Mouse (Mus musculus) megakaryocyte, embryonic 14.5 days (primary cell): ENCODE results near the gene Pp2d1. TPM values are rescaled to one million over a fixed set of nuclear protein-coding genes. Genes with fewer than 3 reads are reported as not detected.

Experiments
- H3K27me3 ChIP-seq: replicated peaks from 2 replicates; pipeline ENCODE3; 2012; ENCODE audit warnings: inconsistent platforms
- H3K36me3 ChIP-seq: replicated peaks from 2 replicates; pipeline ENCODE3; 2012; ENCODE audit warnings: low read length, inconsistent platforms, mixed read lengths
- H3K4me1 ChIP-seq: 2 replicates; pipeline ENCODE4 v1.6.1; 2012; ENCODE audit warnings: inconsistent platforms
- H3K4me3 ChIP-seq: replicated peaks from 2 replicates; pipeline ENCODE3; 2012; ENCODE audit warnings: moderate library complexity, mild to moderate bottlenecking, inconsistent platforms
- H3K9me3 ChIP-seq: 2 replicates; pipeline ENCODE4 v1.6.1; 2012; ENCODE audit warnings: inconsistent platforms
- FLI1 ChIP-seq: IDR thresholded peaks from 2 replicates; pipeline ENCODE4 v1.6.1; 2012; ENCODE audit warnings: low read length, inconsistent platforms, mixed read lengths
- GATA1 ChIP-seq: IDR thresholded peaks from 3 replicates; pipeline ENCODE4 v1.6.1; 2012; ENCODE audit warnings: mixed read lengths, low read length, inconsistent platforms, borderline replicate concordance
- polyA plus RNA-seq: library from polyadenylated mRNA; stranded (reverse); fragments of >175 nt; gene quantifications from 2 replicates; pipeline ENCODE4 v1.2.3, GENCODE M21; 2012; ENCODE audit warnings: low replicate concordance; ENCODE audit not compliant: insufficient read depth

The Pp2d1 gene
- polyA plus RNA-seq, 1 experiment: not detected

GRCm38 (mm10) chr17:53566919-53567345, 27.7 kb upstream of the Pp2d1 start:
- TF ChIP-seq GATA1 (no peak), FLI1 (no peak)
- Histone ChIP-seq H3K4me1 (peaks cover 38% of the 10 kb centered on the region), H3K4me3 (peak overlapping the region; percentile 97), H3K27me3 (no peaks in the 10 kb centered on the region), H3K36me3 (no peaks in the 10 kb centered on the region), H3K9me3 (no peaks in the 10 kb centered on the region)

- H3K4me1 ChIP-seq: peaks cover 32% of the 10 kb centered on the region
- no peaks in the 10 kb centered on the region for H3K9me3 ChIP-seq
- no peaks in the 10 kb centered on the region for H3K27me3 ChIP-seq
- no peaks in the 10 kb centered on the region for H3K36me3 ChIP-seq
- peak within 1 kb of the TSS; percentile 97 for H3K4me3 ChIP-seq
- TF ChIP-seq FLI1 (no peak), GATA1 (no peak)
Observed at GRCm38 (mm10) chr17:53566161-53566918, 27.1 kb upstream of the Pp2d1 start, which contains the start of gene Kat2b. TSS of gene Kat2b (plus strand) at chr17:53566861.

DNA sequence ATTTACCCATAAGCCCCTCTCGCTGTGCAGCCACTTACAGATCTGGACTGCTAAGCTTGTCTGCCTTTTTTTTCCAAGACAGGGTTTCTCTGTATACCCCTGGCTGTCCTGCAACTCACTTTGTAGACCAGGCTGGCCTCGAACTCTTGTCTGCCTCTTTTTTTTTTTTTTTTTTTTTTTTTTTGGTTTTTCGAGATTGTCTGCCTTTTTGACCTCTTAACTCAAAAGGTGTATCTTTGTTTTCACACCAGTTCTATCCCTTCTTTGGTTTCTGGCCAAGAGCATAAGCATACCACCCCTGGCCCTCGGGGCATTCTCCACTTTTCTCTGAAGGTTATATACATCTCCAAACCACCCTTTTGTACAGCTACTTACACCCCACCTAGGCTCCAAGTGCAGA, 25.6 kb upstream of the Pp2d1 start:
- Histone ChIP-seq H3K4me3 (no peak overlapping the region), H3K27me3 (no peaks in the 10 kb centered on the region), H3K4me1 (peaks cover 23% of the 10 kb centered on the region), H3K9me3 (no peaks in the 10 kb centered on the region), H3K36me3 (no peaks in the 10 kb centered on the region)
- TF ChIP-seq FLI1 (no peak), GATA1 (no peak)

GRCm38 (mm10) chr17:53561458-53562029, 22.3 kb upstream of the Pp2d1 start:
- Histone ChIP-seq H3K36me3 (no peaks in the 10 kb centered on the region), H3K4me3 (no peak overlapping the region), H3K4me1 (peaks cover 16% of the 10 kb centered on the region), H3K27me3 (no peaks in the 10 kb centered on the region), H3K9me3 (no peaks in the 10 kb centered on the region)
- TF ChIP-seq GATA1 (no peak), FLI1 (no peak)

GRCm38 (mm10) chr17:53559646-53560045, 20.4 kb upstream of the Pp2d1 start:
- Histone ChIP-seq H3K27me3 (no peaks in the 10 kb centered on the region), H3K9me3 (no peaks in the 10 kb centered on the region), H3K36me3 (no peaks in the 10 kb centered on the region), H3K4me1 (peaks cover 11% of the 10 kb centered on the region), H3K4me3 (no peak overlapping the region)
- no peak for TF ChIP-seq GATA1

DNA sequence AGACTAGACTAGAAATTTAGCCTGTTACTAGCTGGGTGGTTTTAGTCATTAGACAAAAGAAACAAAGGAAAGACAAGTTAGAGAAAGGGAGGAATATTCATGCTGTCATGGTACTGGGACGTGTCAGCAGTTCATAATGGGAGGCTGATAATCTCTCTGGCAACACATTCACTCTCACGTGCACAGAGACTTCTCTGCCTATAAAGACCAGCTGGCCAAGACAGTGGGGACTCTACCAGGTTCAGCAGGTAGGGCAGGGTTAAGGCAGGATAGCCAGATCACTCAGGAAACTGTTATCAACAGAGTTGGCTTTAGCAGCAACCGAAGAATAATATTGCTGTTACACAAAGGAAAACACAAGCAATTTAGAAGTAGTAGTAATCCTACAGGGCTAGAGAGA, 18.2 kb upstream of the Pp2d1 start:
- no peaks in the 10 kb centered on the region for H3K9me3 ChIP-seq
- H3K4me3 ChIP-seq: no peak overlapping the region
- no peak for TF ChIP-seq FLI1
- TF ChIP-seq GATA1: no peak
- H3K27me3 ChIP-seq: no peaks in the 10 kb centered on the region
- H3K36me3 ChIP-seq: no peaks in the 10 kb centered on the region
- peaks cover 11% of the 10 kb centered on the region for H3K4me1 ChIP-seq

DNA sequence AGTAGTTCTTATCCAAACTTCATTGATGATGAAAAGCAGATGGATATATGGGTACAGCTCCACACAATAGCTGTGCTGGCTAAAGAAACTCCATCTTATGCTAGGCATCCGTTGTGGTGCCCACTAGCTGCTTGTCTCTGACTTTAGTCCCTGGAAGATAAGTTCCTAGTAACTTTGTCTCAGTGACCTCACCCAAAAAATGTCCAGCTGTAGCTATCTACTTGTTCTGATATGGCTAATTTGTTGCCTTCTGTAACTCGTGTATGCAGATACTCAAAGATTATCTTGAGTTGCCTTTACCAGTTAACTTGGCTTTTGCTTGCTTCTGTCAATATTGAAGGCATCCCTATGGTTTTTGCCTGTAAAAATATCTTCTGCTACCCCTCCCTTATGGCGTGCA, 15.6 kb upstream of the Pp2d1 start:
- H3K9me3 ChIP-seq: peaks cover 6% of the 10 kb centered on the region
- H3K27me3 ChIP-seq: no peaks in the 10 kb centered on the region
- peaks cover 11% of the 10 kb centered on the region for H3K4me1 ChIP-seq
- no peaks in the 10 kb centered on the region for H3K36me3 ChIP-seq
- TF ChIP-seq FLI1: no peak
- TF ChIP-seq GATA1: no peak
- no peak overlapping the region for H3K4me3 ChIP-seq

- H3K4me1 ChIP-seq: peaks cover 8% of the 10 kb centered on the region
- H3K27me3 ChIP-seq: no peaks in the 10 kb centered on the region
- no peaks in the 10 kb centered on the region for H3K36me3 ChIP-seq
- TF ChIP-seq GATA1 (no peak), FLI1 (no peak)
- no peak overlapping the region for H3K4me3 ChIP-seq
- peaks cover 9% of the 10 kb centered on the region for H3K9me3 ChIP-seq
Observed at GRCm38 (mm10) chr17:53554088-53554487, 14.8 kb upstream of the Pp2d1 start.

DNA sequence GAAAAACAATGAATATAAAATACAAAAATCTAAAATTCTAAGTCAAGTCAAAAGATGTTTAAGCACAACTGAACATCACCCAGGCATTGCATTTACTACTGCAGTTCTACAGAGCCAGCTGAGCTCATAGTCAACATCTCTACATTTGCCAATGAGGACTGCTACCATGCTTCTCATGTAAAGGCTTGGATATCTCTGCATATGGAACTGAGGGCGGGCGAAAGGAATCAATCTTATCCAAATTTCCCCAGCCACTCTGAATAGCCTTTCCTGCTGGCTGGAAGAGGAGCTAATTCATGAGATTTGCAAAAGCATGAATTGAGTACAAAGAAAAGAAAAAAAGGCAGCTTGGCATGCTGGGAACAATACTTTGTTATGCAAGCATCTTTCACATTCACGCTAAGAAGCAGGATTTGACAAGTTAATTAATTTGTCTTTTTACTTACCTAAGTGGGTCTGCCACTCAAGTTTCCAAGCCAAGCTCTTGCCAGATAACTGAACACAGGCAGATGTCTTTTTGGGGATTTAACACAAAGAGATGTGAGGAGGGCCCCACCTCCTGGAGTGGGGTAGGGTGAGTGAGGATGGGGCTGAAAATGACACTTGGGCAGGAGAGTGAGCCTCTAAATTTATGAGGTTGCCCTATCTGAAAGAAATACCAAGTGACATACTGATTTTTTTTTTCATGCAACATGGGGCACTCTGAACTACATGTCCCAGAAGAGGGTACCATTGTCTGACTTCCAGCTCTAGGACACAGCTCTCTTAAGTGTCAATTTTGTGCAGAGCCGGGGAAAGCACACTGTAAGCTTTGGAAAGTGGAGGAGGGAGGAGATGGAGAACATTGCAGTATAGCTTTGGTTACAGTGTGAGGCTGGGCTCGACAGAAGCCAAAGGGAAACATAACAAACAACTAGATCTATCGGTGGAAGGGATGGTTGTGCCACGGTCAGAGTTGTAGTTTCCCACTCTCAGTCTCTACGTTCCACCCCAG, 12.4 kb upstream of the Pp2d1 start:
- Histone ChIP-seq H3K4me3 (no peak overlapping the region), H3K4me1 (no peaks in the 10 kb centered on the region), H3K36me3 (no peaks in the 10 kb centered on the region), H3K9me3 (peaks cover 9% of the 10 kb centered on the region), H3K27me3 (no peaks in the 10 kb centered on the region)
- no peak for TF ChIP-seq GATA1
- no peak for TF ChIP-seq FLI1
